Mouse (Mus musculus) lung, adult 2 months (tissue): ENCODE data around the gene Rpf2. TPM values are rescaled to one million over a fixed set of nuclear protein-coding genes. Genes with fewer than 3 reads are reported as not detected.

Source experiments
- DNase-seq: peaks from one replicate; pipeline ENCODE4 v3.0.0; 2022
- H3K4me1 ChIP-seq: fragments of 200-500 bp; 2 replicates; pipeline ENCODE4 v1.6.1; 2011; ENCODE audit warnings: low read length; ENCODE audit not compliant: control insufficient read depth, insufficient read depth
- H3K4me3 ChIP-seq: fragments of 200-500 bp; replicated peaks from 2 replicates; pipeline ENCODE3; 2011; ENCODE audit warnings: low read depth, mild to moderate bottlenecking, control low read depth, low read length; ENCODE audit errors: extremely low read depth
- CTCF ChIP-seq: fragments of 200-500 bp; IDR thresholded peaks from 2 replicates; pipeline ENCODE4 v1.5.1; 2011; ENCODE audit warnings: mild to moderate bottlenecking, low read length, control low read depth; ENCODE audit not compliant: insufficient read depth
- POLR2A ChIP-seq: fragments of 200-500 bp; IDR thresholded peaks from 2 replicates; pipeline ENCODE4 v1.6.1; 2011; ENCODE audit warnings: low read depth, mild to moderate bottlenecking, control low read depth, low read length, borderline replicate concordance; ENCODE audit errors: extremely low read depth
- WGBS: fragments of 180-500 bp; shearing (Covaris S2); methylation state at CpG from one replicate; pipeline ENCODE4 v1.1.7; 2018; 5-methylcytosine and 5-hydroxymethylcytosine counted together
- polyA plus RNA-seq: library from polyadenylated mRNA; depleted of rRNA; stranded (reverse); fragments of >200 nt; gene quantifications from 2 replicates; pipeline ENCODE4 v1.2.3, GENCODE M21; 2012

The Rpf2 gene
- polyA plus RNA-seq, 1 experiment, result 2.2 TPM

GRCm38 (mm10) chr10:40256716-40257115 is 9.9 kb upstream of the Rpf2 start:
- TF ChIP-seq POLR2A (no peak), CTCF (no peak)
- H3K4me1 ChIP-seq, result peaks cover 3% of the 10 kb centered on the region
- DNase-seq, result peak; percentile 45
- WGBS, result 2% methylated on average over 5 of the region's 5 CpGs
- peak overlapping the region; percentile 97 for H3K4me3 ChIP-seq

GRCm38 (mm10) chr10:40250969-40251368 is 4.1 kb upstream of the Rpf2 start:
- no peak for TF ChIP-seq POLR2A
- no peak for TF ChIP-seq CTCF
- whole genome bisulfite sequencing, result 57% methylated on average over 6 of the region's 6 CpGs
- DNase-seq, result no peak
- no peaks in the 10 kb centered on the region for H3K4me1 ChIP-seq
- no peak overlapping the region for H3K4me3 ChIP-seq

GRCm38 (mm10) chr10:40249625-40250024 is 2.8 kb upstream of the Rpf2 start:
- H3K4me1 ChIP-seq, result no peaks in the 10 kb centered on the region
- no peak for DNase-seq
- TF ChIP-seq CTCF (no peak), POLR2A (no peak)
- 88% methylated on average over 9 of the region's 9 CpGs for WGBS
- H3K4me3 ChIP-seq, result no peak overlapping the region

- H3K4me1 ChIP-seq, result no peaks in the 10 kb centered on the region
- 28% methylated on average over 11 of the region's 11 CpGs for WGBS
- peak; percentile 16 for DNase-seq
- peak overlapping the region; percentile 98 for H3K4me3 ChIP-seq
- TF ChIP-seq POLR2A (no peak), CTCF (no peak)
These were observed 405 bp upstream of the Rpf2 start for GRCm38 (mm10) chr10:40247166-40247716.

GRCm38 (mm10) chr10:40237826-40238225 is 9.0 kb downstream of the Rpf2 start:
- no peak for TF ChIP-seq POLR2A
- no peak for TF ChIP-seq CTCF
- no peak overlapping the region for H3K4me3 ChIP-seq
- no peak for DNase-seq
- no peaks in the 10 kb centered on the region for H3K4me1 ChIP-seq
- 88% methylated on average over 5 of the region's 5 CpGs for WGBS

GRCm38 (mm10) chr10:40233241-40233640 is 13.6 kb downstream of the Rpf2 start:
- no peak for DNase-seq
- 91% methylated on average over 3 of the region's 3 CpGs for WGBS
- no peak for TF ChIP-seq POLR2A
- no peak for TF ChIP-seq CTCF

GRCm38 (mm10) chr10:40232442-40232841 is 14.4 kb downstream of the Rpf2 start:
- WGBS, result 45% methylated on average over 7 of the region's 7 CpGs
- no peak for DNase-seq
- Histone ChIP-seq H3K4me3 (no peak overlapping the region), H3K4me1 (no peaks in the 10 kb centered on the region)
- no peak for TF ChIP-seq POLR2A
- no peak for TF ChIP-seq CTCF

More at GRCm38 (mm10) chr10:40233241-40233640, 13.6 kb downstream of the Rpf2 start:
- Histone ChIP-seq H3K4me1 (no peaks in the 10 kb centered on the region), H3K4me3 (no peak overlapping the region)

GRCm38 (mm10) chr10:40229725-40230124 is 17.1 kb downstream of the Rpf2 start:
- TF ChIP-seq CTCF (no peak), POLR2A (no peak)
- DNase-seq, result no peak
- Histone ChIP-seq H3K4me1 (no peaks in the 10 kb centered on the region), H3K4me3 (no peak overlapping the region)
- 97% methylated on average over 1 of the region's 1 CpGs for WGBS

GRCm38 (mm10) chr10:40227660-40228303 is 19.1 kb downstream of the Rpf2 start:
- H3K4me1 ChIP-seq, result no peaks in the 10 kb centered on the region
- 82% methylated on average over 4 of the region's 4 CpGs for WGBS
- H3K4me3 ChIP-seq, result no peak overlapping the region
- TF ChIP-seq CTCF, result no peak
- TF ChIP-seq POLR2A, result no peak
- DNase-seq, result no peak

- 56% methylated on average over 3 of the region's 3 CpGs for WGBS
- Histone ChIP-seq H3K4me1 (no peaks in the 10 kb centered on the region), H3K4me3 (no peak overlapping the region)
- TF ChIP-seq CTCF (no peak), POLR2A (no peak)
- no peak for DNase-seq
These were observed 28.0 kb downstream of the Rpf2 start for GRCm38 (mm10) chr10:40218874-40219273.
